Mouse (Mus musculus) adrenal gland, postnatal 14 days (tissue): ENCODE data around the gene Top3b. TPM values are rescaled to one million over a fixed set of nuclear protein-coding genes. Genes with fewer than 3 reads are reported as not detected.
"Not testable (repeated sequence)": the region's sequence is repeated elsewhere in the genome, so short reads cannot be mapped to it uniquely, and the experiment has no call there.

ENCODE experiments used
- DNase-seq: peaks from one replicate; pipeline ENCODE4 v3.0.0; 2021; ENCODE audit warnings: mixed read lengths
- total RNA-seq: library from RNA; stranded (reverse); gene quantifications from 2 replicates; pipeline ENCODE4 v1.2.3, GENCODE M21; 2021

Gene Top3b
- total RNA-seq, 1 experiment from 2014 or later: 57.0 TPM

- peak; percentile 97 for DNase-seq
These were observed 26.0 kb downstream of the Top3b start, which contains the start of gene Ppm1f for GRCm38 (mm10) chr16:16896382-16897055. TSS of gene Ppm1f (plus strand) at chr16:16896469.

- DNase-seq: no peak
These were observed 26.6 kb downstream of the Top3b start for GRCm38 (mm10) chr16:16897056-16897584.

- DNase-seq: no peak
These were observed 31.8 kb downstream of the Top3b start for GRCm38 (mm10) chr16:16902329-16902728.

- no peak for DNase-seq
These were observed 32.7 kb downstream of the Top3b start for GRCm38 (mm10) chr16:16903188-16903587.

GRCm38 (mm10) chr16:16907799-16908198 lies 37.3 kb downstream of the Top3b start:
- DNase-seq: peak; percentile 78

GRCm38 (mm10) chr16:16911641-16912597 lies 41.4 kb downstream of the Top3b start:
- peak; percentile 88 for DNase-seq

- no peak for DNase-seq
These were observed 42.9 kb downstream of the Top3b start for GRCm38 (mm10) chr16:16913440-16913839.

- peak; percentile 51 for DNase-seq
These were observed 48.0 kb downstream of the Top3b start for GRCm38 (mm10) chr16:16918441-16919117.

- DNase-seq: peak; percentile 77
These were observed 50.5 kb downstream of the Top3b start for GRCm38 (mm10) chr16:16921021-16921435.

GRCm38 (mm10) chr16:16924481-16924880 lies 53.9 kb downstream of the Top3b start:
- DNase-seq: peak; percentile 68

- DNase-seq: no peak
These were observed 56.0 kb downstream of the Top3b start for GRCm38 (mm10) chr16:16926536-16926935.

- not testable (repeated sequence) for DNase-seq
These were observed 58.4 kb downstream of the Top3b start for GRCm38 (mm10) chr16:16928908-16929307.

GRCm38 (mm10) chr16:16930326-16930725 lies 59.8 kb downstream of the Top3b start:
- no peak for DNase-seq

GRCm38 (mm10) chr16:16930810-16931296 lies 60.3 kb downstream of the Top3b start:
- DNase-seq: no peak

- DNase-seq: no peak
These were observed 69.0 kb downstream of the Top3b start for GRCm38 (mm10) chr16:16939543-16939942.

GRCm38 (mm10) chr16:16941078-16941477 lies 70.5 kb downstream of the Top3b start:
- no peak for DNase-seq

Other genes with a start within 250 kb of the Top3b start
- gene Olfr19, start 194.3 kb upstream of the Top3b start, total RNA-seq: not detected in 2 replicates
- 0.44 and 0.53 TPM in 2 replicates for gene Spag6l, start 41.3 kb upstream of the Top3b start, total RNA-seq
- 0.41 TPM in 1 of 2 replicates, not detected in the other for gene Igll1, start 6.8 kb upstream of the Top3b start, total RNA-seq
- 1.5 TPM in 1 of 2 replicates, not detected in the other for gene Vpreb1, start 107 bp downstream of the Top3b start, total RNA-seq
- 37.8 and 39.0 TPM in 2 replicates for gene Ppm1f, start 25.7 kb downstream of the Top3b start, total RNA-seq
- 179 and 204 TPM in 2 replicates for gene Mapk1, start 112.6 kb downstream of the Top3b start, total RNA-seq
- gene Ypel1, start 199.0 kb downstream of the Top3b start, total RNA-seq: 5.2 and 5.3 TPM in 2 replicates
- 84.2 and 97.6 TPM in 2 replicates for gene Ppil2, start 240.5 kb downstream of the Top3b start, total RNA-seq